Mouse (Mus musculus): Measurements from ENCODE around the gene Txndc11. TPM values are rescaled to one million over a fixed set of nuclear protein-coding genes. Genes with fewer than 3 reads are reported as not detected.

The Txndc11 gene
- total RNA-seq (2023), result 45.8 TPM

DNA sequence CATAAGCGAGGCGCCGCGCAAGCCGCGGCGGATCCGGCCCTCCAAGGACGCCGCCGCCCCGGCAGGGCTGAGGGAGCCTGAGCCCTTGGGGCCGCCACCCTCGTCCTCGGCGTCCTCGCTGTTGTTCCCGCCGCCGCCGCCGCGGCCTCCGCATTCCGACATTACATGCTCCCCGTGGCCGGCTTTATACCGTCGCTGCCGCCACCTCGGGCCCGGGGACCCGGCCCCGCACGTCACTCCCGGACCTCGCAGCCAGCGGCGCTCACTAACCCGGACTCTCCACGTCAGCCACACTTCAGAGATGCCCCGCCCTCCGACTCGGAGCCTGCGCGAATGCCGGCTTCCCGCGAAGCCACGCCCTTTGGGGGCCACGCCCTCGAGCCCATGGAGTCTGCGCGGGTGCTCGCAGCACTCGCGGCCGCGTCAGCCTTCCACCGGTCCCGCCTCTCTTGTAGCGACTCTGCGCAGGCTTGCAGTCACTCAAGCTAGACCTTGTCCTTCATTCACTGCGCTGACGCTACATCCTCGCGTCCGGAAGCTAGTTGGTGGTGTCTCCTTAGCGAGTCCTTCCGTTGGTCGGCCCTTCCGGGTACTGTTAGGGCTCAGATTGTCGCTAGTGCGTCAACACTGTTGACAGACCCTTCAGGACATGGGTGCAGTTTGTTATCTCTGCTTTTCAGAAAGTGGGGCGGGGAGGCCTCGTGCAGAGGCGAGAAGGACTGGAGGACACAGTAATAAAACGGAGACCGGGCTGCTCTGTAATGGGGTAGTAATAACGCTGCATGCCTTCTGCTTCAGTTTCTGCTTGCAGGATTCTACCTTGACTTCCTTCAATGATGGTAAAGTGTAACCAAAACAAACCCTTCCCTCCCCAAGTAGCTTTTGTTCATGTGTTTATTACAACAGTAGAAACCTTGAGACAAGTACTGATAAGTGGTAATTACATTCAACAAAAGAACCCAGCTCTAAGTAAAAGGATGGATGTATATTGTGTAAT lies at the start of gene Txndc11:
Gene Txndc11, minus strand, starts transcription at position 303 of the 997 bp plus-strand sequence.

DNA sequence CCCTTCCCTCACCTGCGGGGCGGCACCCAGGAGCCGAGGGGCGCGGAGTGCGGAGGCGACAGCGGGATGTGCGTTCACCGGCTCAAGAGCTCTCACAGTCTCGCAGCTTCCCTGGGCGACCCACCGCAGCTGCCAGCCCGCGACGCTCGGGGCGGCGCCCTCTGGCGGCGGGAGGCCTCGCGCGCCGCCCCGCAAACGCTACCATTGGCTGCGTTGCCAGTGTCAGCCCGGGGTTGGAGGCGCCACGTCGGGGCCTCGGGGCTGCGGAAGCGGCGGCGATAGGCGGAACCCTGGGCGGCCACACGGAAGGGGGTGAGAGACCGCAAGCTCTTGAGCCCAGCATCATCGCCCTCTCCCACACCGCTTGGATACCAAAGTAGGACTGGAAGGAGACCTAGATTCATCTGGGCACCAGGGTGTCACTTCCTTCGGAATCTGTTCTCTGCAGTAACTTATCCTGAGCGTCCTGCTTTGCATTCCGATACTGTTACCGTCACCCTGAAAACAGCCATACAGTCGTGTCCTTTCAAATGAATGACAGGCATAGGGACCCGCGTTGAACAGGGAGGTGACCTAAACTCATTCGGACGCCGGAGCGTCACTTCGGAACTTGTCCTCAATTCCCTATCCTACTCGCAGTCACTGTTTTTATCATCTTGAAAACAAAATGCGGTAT lies 41.9 kb upstream of the Txndc11 start, which contains the start of gene Zc3h7a:
Gene Zc3h7a, minus strand, starts transcription at position 186 of the 676 bp plus-strand sequence.

DNA sequence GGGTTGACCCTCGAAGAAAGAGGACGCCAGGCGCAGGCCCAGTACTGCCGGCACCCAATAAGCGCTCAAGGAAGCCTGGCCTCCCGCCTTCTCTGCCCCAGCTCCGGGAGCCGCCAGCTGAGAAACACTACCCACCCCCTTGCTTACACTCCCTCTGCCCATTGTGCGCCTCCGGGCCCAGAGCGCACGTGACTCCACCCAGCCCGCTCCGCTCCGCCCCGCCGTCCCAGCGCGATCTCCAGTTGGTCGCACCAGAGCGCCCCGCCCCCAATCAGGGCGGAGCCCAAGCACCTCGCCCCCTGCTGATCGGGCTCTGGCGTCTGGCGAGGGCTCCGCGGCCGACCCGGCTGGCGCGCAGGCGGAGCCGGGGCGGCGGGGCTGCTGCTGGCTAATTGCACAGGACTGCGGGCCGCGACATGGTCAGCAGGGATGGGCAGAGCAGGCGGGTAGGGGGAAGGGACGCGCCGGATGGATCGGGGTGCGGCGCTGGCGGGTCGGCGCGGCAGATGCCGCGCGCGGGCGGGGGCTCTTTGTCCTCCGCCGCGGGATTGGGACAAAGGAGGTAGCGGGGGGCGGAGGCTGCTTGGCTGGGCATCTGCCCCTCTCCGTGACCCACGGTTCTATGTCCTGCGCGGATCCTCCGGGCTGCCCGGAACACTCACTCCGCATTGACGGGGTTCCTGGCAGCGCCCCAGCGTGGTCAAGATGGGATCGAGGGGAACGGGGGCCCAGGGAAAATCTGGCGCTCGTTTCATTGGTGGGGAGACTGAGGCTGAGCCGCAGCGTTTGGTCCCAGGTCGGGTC lies 68.2 kb downstream of the Txndc11 start, which contains the start of gene Litaf:
Gene Litaf, minus strand, starts transcription at position 129 of the 804 bp plus-strand sequence.

DNA sequence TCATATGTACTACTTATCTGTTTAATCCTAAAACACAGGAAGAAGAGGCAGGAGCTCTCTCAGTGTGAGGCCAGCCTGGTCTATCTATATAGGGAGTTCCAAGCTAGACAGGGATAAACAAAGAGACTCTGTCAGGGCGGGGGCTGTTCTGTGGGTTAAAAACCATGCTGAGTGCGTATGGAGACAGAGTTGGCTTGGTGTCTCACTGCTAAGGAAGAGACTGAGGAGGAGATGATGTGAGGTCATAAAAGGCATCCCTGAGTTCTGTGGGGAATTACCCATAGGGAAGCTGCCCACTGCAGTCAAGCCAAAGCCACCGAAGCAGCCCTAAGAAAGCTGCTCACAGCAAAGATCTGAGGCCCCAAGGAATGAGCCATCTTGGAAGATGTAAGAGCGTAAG lies 73.8 kb downstream of the Txndc11 start, which contains the start of gene Snn:
Gene Snn, plus strand, starts transcription at position 301 of the 400 bp plus-strand sequence.

Other genes starting within 250 kb of the Txndc11 start
- 22.2 TPM for gene Snn, start 73.7 kb downstream of the Txndc11 start, total RNA-seq (2023)
- 12.5 TPM for gene Litaf, start 68.5 kb downstream of the Txndc11 start, total RNA-seq (2023)
- 340 TPM for gene Zc3h7a, start 41.7 kb upstream of the Txndc11 start, total RNA-seq (2023)
- 115 TPM for gene Rsl1d1, start 68.7 kb upstream of the Txndc11 start, total RNA-seq (2023)
- 95.4 TPM for gene Gspt1, start 119.7 kb upstream of the Txndc11 start, total RNA-seq (2023)
- not detected for gene Tnfrsf17, start 179.2 kb upstream of the Txndc11 start, total RNA-seq (2023)
- gene Snx29, start 188.3 kb upstream of the Txndc11 start, total RNA-seq (2023), result 47.3 TPM

All from CD4-positive naive resting alpha-beta T cell, adult 76 days (primary cell).